ENCODE assay signal across 21 mouse cellular contexts in genomic region chr1:120859546-120859945, GRCm38 (mm10).
DNase-seq lines count a peak whose midpoint lies in the region; ATAC-seq and TF ChIP-seq lines count a peak whose summit lies in the region.
"Had no signal": no experiment of that assay in that cellular context is flagged by ENCODE, and none has a peak within 500 bp of the region (broad histone marks: within the 10 kb centered on the region; RNA-seq: fewer than 3 reads in every experiment).

No protein-coding gene starts in this region.

- H3K36me3 ChIP-seq in kidney, postnatal 0 days (ENCODE audit: insufficient read depth, low read length), result no peaks in the 10 kb centered on the region
- H3K36me3 ChIP-seq in neural tube, embryonic 13.5 days, result no peaks in the 10 kb centered on the region
- H3K36me3 ChIP-seq in intestine, embryonic 15.5 days, result no peaks in the 10 kb centered on the region
- H3K36me3 ChIP-seq: forebrain, embryonic 10.5 days; heart, embryonic 13.5 days; hindbrain, embryonic 15.5 days; limb, embryonic 12.5 days; liver, embryonic 12.5 days had no signal

- WGBS in kidney, postnatal 0 days, result 19% methylated on average over 5 of the region's 5 CpGs
- WGBS in neural tube, embryonic 13.5 days, result 26% methylated on average over 5 of the region's 5 CpGs
- WGBS in intestine, embryonic 15.5 days, result 37% methylated on average over 5 of the region's 5 CpGs

- H3K4me2 ChIP-seq in kidney, postnatal 0 days (ENCODE audit: low read length), result no peak overlapping the region
- H3K4me2 ChIP-seq in neural tube, embryonic 13.5 days, result no peak overlapping the region
- H3K4me2 ChIP-seq in intestine, embryonic 15.5 days (replicated peaks), result no peak overlapping the region
- H3K4me2 ChIP-seq: heart, embryonic 13.5 days; hindbrain, embryonic 15.5 days; limb, embryonic 12.5 days; liver, embryonic 12.5 days had no signal

- H3K4me3 ChIP-seq in kidney, postnatal 0 days (replicated peaks; ENCODE audit: low read depth, low read length), result no peak overlapping the region
- H3K4me3 ChIP-seq in neural tube, embryonic 13.5 days, result no peak overlapping the region
- no peak overlapping the region for H3K4me3 ChIP-seq in intestine, embryonic 15.5 days (replicated peaks)
- H3K4me3 ChIP-seq: forebrain, embryonic 10.5 days; heart, embryonic 13.5 days; hindbrain, embryonic 15.5 days; limb, embryonic 12.5 days; liver, embryonic 12.5 days had no signal

- no peaks in the 10 kb centered on the region for H3K4me1 ChIP-seq in kidney, postnatal 0 days (replicated peaks; ENCODE audit: insufficient read depth, low read length)
- peaks cover 7% of the 10 kb centered on the region for H3K4me1 ChIP-seq in neural tube, embryonic 13.5 days (replicated peaks)
- no peaks in the 10 kb centered on the region for H3K4me1 ChIP-seq in intestine, embryonic 15.5 days (replicated peaks)
- H3K4me1 ChIP-seq: heart, embryonic 13.5 days; hindbrain, embryonic 15.5 days; limb, embryonic 12.5 days; liver, embryonic 12.5 days had no signal

- DNase-seq in kidney, postnatal 0 days (ENCODE audit: low spot score), result peak; percentile 29
- DNase-seq in kidney, postnatal 25 days, result no peak
- DNase-seq in adrenal gland, postnatal 36 days, result peak; percentile 21 to 35
- DNase-seq in embryo, embryonic 9.5 days (ENCODE audit: extremely low spot score), result peak; percentile 30
- no peak for DNase-seq in lung, postnatal 4 days
- DNase-seq: cerebellum, adult 9-11 months; forebrain, postnatal 0 days; gastrocnemius, postnatal 10 days; heart, adult 11 months; lung, adult 2 months; right cerebral cortex, postnatal 14 days; spleen, adult 18-20 months; thymus, postnatal 36 days had no signal

- no peak overlapping the region for H3K9ac ChIP-seq in kidney, postnatal 0 days (ENCODE audit: low read depth, low read length)
- no peak overlapping the region for H3K9ac ChIP-seq in neural tube, embryonic 13.5 days
- H3K9ac ChIP-seq in intestine, embryonic 15.5 days, result no peak overlapping the region
- H3K9ac ChIP-seq: forebrain, postnatal 0 days; heart, embryonic 13.5 days; hindbrain, embryonic 15.5 days; limb, embryonic 12.5 days; liver, embryonic 12.5 days had no signal

- no peak for ATAC-seq in kidney, postnatal 0 days (replicated peaks; ENCODE audit: low FRiP score, low read depth)
- ATAC-seq in neural tube, embryonic 13.5 days (ENCODE audit: low read depth), result 0 out of 2 replicates have a peak, but pooled peaks have one; percentile 32
- ATAC-seq in intestine, embryonic 15.5 days, result no peak
- ATAC-seq: forebrain, postnatal 0 days; intestine, postnatal 0 days; liver, embryonic 12.5 days had no signal

- H3K27me3 ChIP-seq in kidney, postnatal 0 days (ENCODE audit: insufficient read depth, low read length), result no peaks in the 10 kb centered on the region
- 0 out of 2 replicates have a peak, but pooled peaks cover 3% of the 10 kb centered on the region for H3K27me3 ChIP-seq in neural tube, embryonic 13.5 days
- no peaks in the 10 kb centered on the region for H3K27me3 ChIP-seq in intestine, embryonic 15.5 days (replicated peaks)
- H3K27me3 ChIP-seq: heart, embryonic 13.5 days; hindbrain, embryonic 15.5 days; liver, embryonic 12.5 days had no signal

- no peak overlapping the region for H3K27ac ChIP-seq in kidney, postnatal 0 days
- no peak overlapping the region for H3K27ac ChIP-seq in neural tube, embryonic 13.5 days (replicated peaks)
- no peak overlapping the region for H3K27ac ChIP-seq in intestine, embryonic 15.5 days
- H3K27ac ChIP-seq: forebrain, embryonic 10.5 days; heart, embryonic 13.5 days; hindbrain, embryonic 15.5 days; limb, embryonic 12.5 days; liver, embryonic 12.5 days had no signal

- TF ChIP-seq CTCF in kidney, postnatal 0 days (IDR thresholded peaks at IDR 0.05; ENCODE audit: low read depth), result no peak

- no peaks in the 10 kb centered on the region for H3K9me3 ChIP-seq in kidney, postnatal 0 days (replicated peaks; ENCODE audit: low read length)
- no peaks in the 10 kb centered on the region for H3K9me3 ChIP-seq in neural tube, embryonic 13.5 days
- no peaks in the 10 kb centered on the region for H3K9me3 ChIP-seq in intestine, embryonic 15.5 days
- H3K9me3 ChIP-seq: forebrain, embryonic 10.5 days; heart, embryonic 13.5 days; hindbrain, embryonic 15.5 days; limb, embryonic 12.5 days; liver, embryonic 12.5 days had no signal

Comparison
In these comparisons a context has a peak if more than half of its experiments do, and no peak if none do; other contexts are left out.
1. DNase-seq: peak in kidney, postnatal 0 days (single experiment), adrenal gland, postnatal 36 days (2 of 2) and embryo, embryonic 9.5 days (single experiment); none in kidney, postnatal 25 days (0 of 2) and lung, postnatal 4 days (0 of 2).